Mouse (Mus musculus): Measurements from ENCODE around the gene AA986860.

AA986860 gene

GRCm38 (mm10) chr1:130775691-130776331 lies 44.0 kb downstream of the AA986860 start:
- DNase-seq (ENCODE audit: low read depth, low spot score) = no peak

GRCm38 (mm10) chr1:130776645-130777044 lies 44.9 kb downstream of the AA986860 start:
- no peak for DNase-seq (ENCODE audit: low read depth, low spot score)

GRCm38 (mm10) chr1:130779867-130780266 lies 48.1 kb downstream of the AA986860 start:
- no peak for DNase-seq (ENCODE audit: low read depth, low spot score)

- DNase-seq (ENCODE audit: low read depth, low spot score) = peak; percentile 25
Measured at GRCm38 (mm10) chr1:130784054-130784453, 52.3 kb downstream of the AA986860 start.

- DNase-seq (ENCODE audit: low read depth, low spot score) = no peak
Measured at GRCm38 (mm10) chr1:130787001-130787400, 55.2 kb downstream of the AA986860 start.

- DNase-seq (ENCODE audit: low read depth, low spot score) = no peak
Measured at GRCm38 (mm10) chr1:130789512-130790451, 58.0 kb downstream of the AA986860 start.
